ENCODE assay signal across 32 mouse cellular contexts in genomic region chr9:108126436-108127180, GRCm38 (mm10). TPM values are rescaled to one million over a fixed set of nuclear protein-coding genes. Genes with fewer than 3 reads are reported as not detected.
DNase-seq lines count a peak whose midpoint lies in the region; TF ChIP-seq lines count a peak whose summit lies in the region.
"Had no signal": no experiment of that assay in that cellular context is flagged by ENCODE, and none has a peak within 500 bp of the region (broad histone marks: within the 10 kb centered on the region; RNA-seq: fewer than 3 reads in every experiment).

No protein-coding gene starts in this region.

- 77% methylated on average over 17 of the region's 17 CpGs for WGBS in limb, embryonic 10.5 days

- H3K36me3 ChIP-seq in E14TG2a.4 (ENCODE audit: insufficient read depth, low read length): no peaks in the 10 kb centered on the region
- H3K36me3 ChIP-seq in limb, embryonic 10.5 days: no peaks in the 10 kb centered on the region
- H3K36me3 ChIP-seq: embryonic facial prominence, embryonic 12.5 days; heart, embryonic 13.5 days; limb, embryonic 13.5 days; lung, embryonic 15.5 days had no signal

- TF ChIP-seq POLR2A in cortical plate, adult 2 months (IDR thresholded peaks at IDR 0.05; ENCODE audit: extremely low read depth, insufficient read depth, low read length): no peak

- no peak for DNase-seq in layer of hippocampus, adult 2 months (ENCODE audit: low spot score in 2 of 2)
- no peak for DNase-seq in layer of hippocampus, postnatal 36 days
- DNase-seq in limb, embryonic 10.5 days (ENCODE audit: low spot score): no peak
- DNase-seq in ovary, postnatal 36 days (ENCODE audit: low spot score): no peak
- no peak for DNase-seq in adrenal gland, adult 2 months
- DNase-seq in thymus, postnatal 36 days: no peak
- DNase-seq: adrenal gland, adult 8-10 months; B cell, adult 2 months; cerebellum, adult 9-10 months; cerebellum, postnatal 36 days; embryo, embryonic 11 days; gastrocnemius, postnatal 25 days; heart, adult 2 months; heart, postnatal 10 days; kidney, adult 18-20 months; kidney, postnatal 36 days; right cerebral cortex, adult 18-20 months; thymus, adult 2 months; thymus, postnatal 4 days had no signal

- H3K27ac ChIP-seq in layer of hippocampus, adult 2 months: peak overlapping the region; percentile 79
- H3K27ac ChIP-seq in cortical plate, adult 2 months (ENCODE audit: insufficient read depth, low read length): peak overlapping the region; percentile 75
- peak overlapping the region; percentile 37; the same call in 1 of the 2 replicates for H3K27ac ChIP-seq in limb, embryonic 10.5 days
- H3K27ac ChIP-seq: embryonic facial prominence, embryonic 12.5 days; forebrain, embryonic 15.5 days; heart, adult 2 months; heart, embryonic 13.5 days; hindbrain, postnatal 0 days; limb, embryonic 13.5 days; lung, embryonic 15.5 days had no signal

- H3K9me3 ChIP-seq in E14TG2a.4 (ENCODE audit: low read length): no peaks in the 10 kb centered on the region
- no peaks in the 10 kb centered on the region for H3K9me3 ChIP-seq in limb, embryonic 10.5 days (replicated peaks)
- H3K9me3 ChIP-seq: embryonic facial prominence, embryonic 12.5 days; forebrain, embryonic 15.5 days; heart, embryonic 13.5 days; limb, embryonic 13.5 days; lung, embryonic 15.5 days had no signal

- H3K27me3 ChIP-seq in E14TG2a.4 (ENCODE audit: insufficient read depth, low read length): peaks cover 25% of the 10 kb centered on the region
- no peaks in the 10 kb centered on the region for H3K27me3 ChIP-seq in limb, embryonic 10.5 days (ENCODE audit: low read depth, poor library complexity, severe bottlenecking)
- H3K27me3 ChIP-seq: embryonic facial prominence, embryonic 12.5 days; forebrain, embryonic 15.5 days; limb, embryonic 13.5 days; lung, embryonic 15.5 days had no signal

- H3K4me1 ChIP-seq in E14TG2a.4 (replicated peaks; ENCODE audit: low read depth, low read length): peaks cover 9% of the 10 kb centered on the region
- H3K4me1 ChIP-seq in cortical plate, adult 2 months (ENCODE audit: control insufficient read depth, insufficient read depth, low read length): peaks cover 32% of the 10 kb centered on the region
- peaks cover 12% of the 10 kb centered on the region for H3K4me1 ChIP-seq in limb, embryonic 10.5 days
- H3K4me1 ChIP-seq: embryonic facial prominence, embryonic 12.5 days; forebrain, embryonic 15.5 days; limb, embryonic 13.5 days; lung, embryonic 15.5 days had no signal

- no peak overlapping the region for H3K4me3 ChIP-seq in layer of hippocampus, adult 2 months
- peak overlapping the region; percentile 70 for H3K4me3 ChIP-seq in E14TG2a.4 (replicated peaks; ENCODE audit: low read length)
- no peak overlapping the region for H3K4me3 ChIP-seq in cortical plate, adult 2 months (ENCODE audit: insufficient read depth, low read length)
- H3K4me3 ChIP-seq in limb, embryonic 10.5 days: no peak overlapping the region
- H3K4me3 ChIP-seq: embryonic facial prominence, embryonic 12.5 days; forebrain, embryonic 15.5 days; heart, adult 2 months; heart, embryonic 13.5 days; limb, embryonic 13.5 days; lung, embryonic 15.5 days had no signal

- no peak for TF ChIP-seq CTCF in layer of hippocampus, adult 2 months (conservative IDR thresholded peaks at IDR 0.05)
- no peak for TF ChIP-seq CTCF in E14TG2a.4 (conservative IDR thresholded peaks at IDR 0.05; ENCODE audit: low read length)
- TF ChIP-seq CTCF in cortical plate, adult 2 months (IDR thresholded peaks at IDR 0.05; ENCODE audit: extremely low read depth, insufficient read depth, low read length): no peak

RNA-seq across cellular contexts. Expression of gene Apeh, which starts 32.2 kb away (rescaled TPM):
- total RNA-seq in layer of hippocampus, adult 2 months (2021): 10 to 100 TPM; 35.3 to 37.0 TPM
- 10 to 100 TPM; 31.1 to 37.6 TPM for total RNA-seq in layer of hippocampus, postnatal 36 days (2021)
- polyA plus RNA-seq in cortical plate, adult 2 months (2012; rRNA removed): 26.1 TPM in 2 replicates
- polyA plus RNA-seq in limb, embryonic 10.5 days (2016; fragmentation: Nextera tagmentation; extraction: Ambion mirVana): 70.8 and 76.2 TPM in 2 replicates
- total RNA-seq in adrenal gland, adult 2 months (2021): 10 to 100 TPM; 90.2 to 91.6 TPM
- polyA plus RNA-seq in adrenal gland, adult 2 months (2012; rRNA removed): 96.2 and 121 TPM in 2 replicates

RNA-seq across cellular contexts. Expression of gene Rnf123, which starts 43.5 kb away (rescaled TPM):
- total RNA-seq in layer of hippocampus, adult 2 months (2021): 100 to 1,000 TPM in 1 of 2 experiments, 10 to 100 TPM in 1; 95.7 to 111 TPM
- total RNA-seq in layer of hippocampus, postnatal 36 days (2021): 100 to 1,000 TPM; 104 to 110 TPM
- polyA plus RNA-seq in cortical plate, adult 2 months (2012; rRNA removed): 76.2 and 82.3 TPM in 2 replicates
- 31.8 and 37.5 TPM in 2 replicates for polyA plus RNA-seq in limb, embryonic 10.5 days (2016; fragmentation: Nextera tagmentation; extraction: Ambion mirVana)
- total RNA-seq in adrenal gland, adult 2 months (2021): 10 to 100 TPM; 65.5 to 66.0 TPM
- 88.9 and 93.6 TPM in 2 replicates for polyA plus RNA-seq in adrenal gland, adult 2 months (2012; rRNA removed)

RNA-seq across cellular contexts. Expression of gene Mst1, which starts 46.4 kb away (rescaled TPM):
- not detected for total RNA-seq in layer of hippocampus, adult 2 months (2021)
- not detected for total RNA-seq in layer of hippocampus, postnatal 36 days (2021)
- 0.10 TPM in 1 of 2 replicates, not detected in the other for polyA plus RNA-seq in cortical plate, adult 2 months (2012; rRNA removed)
- 0.54 and 0.74 TPM in 2 replicates for polyA plus RNA-seq in limb, embryonic 10.5 days (2016; fragmentation: Nextera tagmentation; extraction: Ambion mirVana)
- total RNA-seq in adrenal gland, adult 2 months (2021): under 1 TPM; 0.17 to 0.86 TPM
- 0.23 and 0.44 TPM in 2 replicates for polyA plus RNA-seq in adrenal gland, adult 2 months (2012; rRNA removed)
- total RNA-seq: gastrocnemius, adult 18-20 months; gastrocnemius, postnatal 25 days; heart, adult 2 months; heart, postnatal 10 days; hindbrain, postnatal 0 days; layer of hippocampus, adult 8-10 months; layer of hippocampus, postnatal 25 days; left cerebral cortex, postnatal 14 days; monocyte, adult 5-6 weeks had no signal
- polyA plus RNA-seq: forebrain, embryonic 15.5 days; hindbrain, postnatal 0 days had no signal
